Mouse (Mus musculus) liver, embryonic 16.5 days (tissue): ENCODE measurements around the gene Nanos2. TPM values are rescaled to one million over a fixed set of nuclear protein-coding genes. Genes with fewer than 3 reads are reported as not detected.

ENCODE experiments used
- polyA plus RNA-seq: library from polyadenylated mRNA; unstranded; fragments of >200 nt; fragmentation: Nextera tagmentation; extraction: Ambion mirVana; gene quantifications from 2 replicates; pipeline ENCODE4 v1.2.1, GENCODE M21; 2015

Gene Nanos2
- polyA plus RNA-seq, 1 experiment from 2014 or later, result not detected

Other genes with a start within 250 kb of the Nanos2 start
- not detected in 2 replicates for gene Psg19, start 188.9 kb upstream of the Nanos2 start, polyA plus RNA-seq
- gene Psg17, start 165.8 kb upstream of the Nanos2 start, polyA plus RNA-seq, result not detected in 2 replicates
- gene Mill2, start 147.4 kb upstream of the Nanos2 start, polyA plus RNA-seq, result 0.21 and 0.24 TPM in 2 replicates
- gene Pglyrp1, start 116.1 kb upstream of the Nanos2 start, polyA plus RNA-seq, result 76.1 and 87.5 TPM in 2 replicates
- 7.9 and 8.4 TPM in 2 replicates for gene Ccdc61, start 77.0 kb upstream of the Nanos2 start, polyA plus RNA-seq
- gene Nova2, start 61.5 kb upstream of the Nanos2 start, polyA plus RNA-seq, result 0.06 and 0.09 TPM in 2 replicates
- gene Mypop, start 3.8 kb downstream of the Nanos2 start, polyA plus RNA-seq, result 0.12 and 0.48 TPM in 2 replicates
- 6.4 and 6.6 TPM in 2 replicates for gene Irf2bp1, start 16.6 kb downstream of the Nanos2 start, polyA plus RNA-seq
- 60.8 and 63.7 TPM in 2 replicates for gene Foxa3, start 36.1 kb downstream of the Nanos2 start, polyA plus RNA-seq
- 13.8 TPM in 2 replicates for gene Sympk, start 37.0 kb downstream of the Nanos2 start, polyA plus RNA-seq
- not detected in 2 replicates for gene Rsph6a, start 67.3 kb downstream of the Nanos2 start, polyA plus RNA-seq
- gene Dmwd, start 88.8 kb downstream of the Nanos2 start, polyA plus RNA-seq, result 2.4 and 3.5 TPM in 2 replicates
- gene Dmpk, start 96.4 kb downstream of the Nanos2 start, polyA plus RNA-seq, result 12.2 and 17.1 TPM in 2 replicates
- gene Six5, start 107.2 kb downstream of the Nanos2 start, polyA plus RNA-seq, result 0.77 and 0.93 TPM in 2 replicates
- 0.11 and 0.12 TPM in 2 replicates for gene Gm4969, start 131.0 kb downstream of the Nanos2 start, polyA plus RNA-seq
- gene Fbxo46, start 132.5 kb downstream of the Nanos2 start, polyA plus RNA-seq, result 4.7 and 5.2 TPM in 2 replicates
- gene Qpctl, start 161.9 kb downstream of the Nanos2 start, polyA plus RNA-seq, result 3.9 and 4.0 TPM in 2 replicates
- 47.9 and 54.4 TPM in 2 replicates for gene Snrpd2, start 162.3 kb downstream of the Nanos2 start, polyA plus RNA-seq
- gene Gipr, start 178.7 kb downstream of the Nanos2 start, polyA plus RNA-seq, result 0.99 and 2.1 TPM in 2 replicates
- gene Eml2, start 189.0 kb downstream of the Nanos2 start, polyA plus RNA-seq, result 4.0 and 5.0 TPM in 2 replicates
- gene Gpr4, start 225.1 kb downstream of the Nanos2 start, polyA plus RNA-seq, result 0.49 and 0.60 TPM in 2 replicates
- gene Opa3, start 240.9 kb downstream of the Nanos2 start, polyA plus RNA-seq, result 13.2 and 14.3 TPM in 2 replicates